Mouse (Mus musculus) NIH3T3 (cell line): ENCODE measurements around the gene 4930451I11Rik.

ENCODE experiments used
- DNase-seq: peaks from one replicate; pipeline ENCODE4 v3.0.0-alpha.2; 2012; ENCODE audit warnings: low read depth

The 4930451I11Rik gene

DNA sequence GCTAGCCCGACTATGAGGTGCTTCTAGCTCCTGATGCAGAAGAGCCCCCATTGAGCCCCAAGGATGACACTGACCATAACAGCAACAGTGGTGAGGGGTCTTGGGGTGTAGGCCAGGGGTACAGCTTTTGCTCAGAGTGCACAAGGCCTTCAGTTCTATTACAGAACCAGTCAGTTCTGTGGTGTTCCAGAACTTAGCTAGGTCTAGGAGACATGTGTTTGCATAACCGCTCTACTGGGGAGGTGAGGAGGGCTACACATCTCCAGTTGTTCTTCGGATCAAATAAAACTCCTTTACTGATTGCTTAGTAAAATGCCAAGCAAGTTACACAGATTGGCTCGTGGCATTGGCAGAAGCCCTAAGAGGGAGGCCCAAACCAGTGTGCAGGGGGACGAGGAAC is at the start of gene 4930451I11Rik:
Gene 4930451I11Rik, minus strand, starts transcription at position 101 of the 400 bp plus-strand sequence.
- no peak for DNase-seq

- no peak for DNase-seq
Measured at GRCm38 (mm10) chr7:126881040-126881439, 49.6 kb upstream of the 4930451I11Rik start.

GRCm38 (mm10) chr7:126877239-126877638 is 45.8 kb upstream of the 4930451I11Rik start:
- DNase-seq, result no peak

DNA sequence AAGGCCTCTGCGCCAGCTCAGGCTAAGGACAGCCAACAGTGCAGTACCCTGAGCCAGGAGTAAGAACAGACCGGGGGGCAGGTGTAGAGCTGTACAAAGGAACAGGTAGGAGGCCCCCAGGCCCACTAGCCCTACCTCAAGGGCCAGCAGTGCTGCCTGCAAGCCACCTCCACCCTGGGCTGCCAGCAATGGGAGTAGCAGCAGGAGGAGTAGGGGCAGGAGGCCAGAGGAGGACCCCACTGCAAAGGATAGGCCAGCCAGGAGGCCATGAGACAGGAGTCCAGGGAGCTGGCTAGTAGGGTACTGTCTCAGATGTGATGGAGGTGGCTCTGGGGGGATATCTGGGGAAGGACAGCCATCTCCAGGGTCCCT is 39.1 kb upstream of the 4930451I11Rik start:
- DNase-seq, result no peak

DNA sequence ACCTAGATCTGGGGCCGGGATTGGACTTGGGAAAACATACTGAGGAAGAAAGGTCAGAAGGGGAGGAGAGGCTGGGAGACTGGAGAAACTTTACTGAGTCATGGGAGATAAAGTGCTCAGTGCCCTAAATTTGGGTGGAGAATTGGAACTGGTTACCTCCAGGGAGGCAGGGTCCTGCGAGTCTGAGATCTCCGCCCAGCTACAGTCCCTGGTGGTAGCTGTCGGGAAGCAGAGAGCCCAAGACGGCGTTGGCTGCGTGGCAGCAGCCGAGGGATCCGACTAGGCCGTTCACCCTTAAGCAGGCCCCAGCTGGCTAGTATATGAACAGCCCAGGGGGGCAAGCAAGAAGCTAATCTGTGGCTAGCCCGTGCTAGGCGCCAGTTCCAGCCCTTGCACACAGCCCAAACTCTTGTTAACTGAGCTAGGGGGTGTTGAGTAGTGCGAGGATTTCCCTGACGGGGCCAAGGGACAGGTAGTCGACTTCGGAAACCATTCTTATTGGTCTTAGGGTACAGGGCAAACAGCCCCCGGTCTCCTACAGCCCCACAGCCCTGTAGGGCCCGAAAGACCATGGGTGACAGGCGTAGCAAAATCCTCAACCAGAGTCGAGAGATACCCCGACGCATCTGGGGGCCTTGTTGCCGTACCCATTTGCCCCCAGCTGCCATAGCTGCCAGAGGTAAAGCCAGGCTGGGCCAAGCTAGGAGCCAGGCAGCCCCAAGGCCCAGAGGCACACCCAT is 38.5 kb upstream of the 4930451I11Rik start:
- DNase-seq, result no peak

GRCm38 (mm10) chr7:126868003-126868402 is 36.6 kb upstream of the 4930451I11Rik start:
- DNase-seq, result no peak

GRCm38 (mm10) chr7:126867534-126867933 is 36.1 kb upstream of the 4930451I11Rik start:
- no peak for DNase-seq

DNA sequence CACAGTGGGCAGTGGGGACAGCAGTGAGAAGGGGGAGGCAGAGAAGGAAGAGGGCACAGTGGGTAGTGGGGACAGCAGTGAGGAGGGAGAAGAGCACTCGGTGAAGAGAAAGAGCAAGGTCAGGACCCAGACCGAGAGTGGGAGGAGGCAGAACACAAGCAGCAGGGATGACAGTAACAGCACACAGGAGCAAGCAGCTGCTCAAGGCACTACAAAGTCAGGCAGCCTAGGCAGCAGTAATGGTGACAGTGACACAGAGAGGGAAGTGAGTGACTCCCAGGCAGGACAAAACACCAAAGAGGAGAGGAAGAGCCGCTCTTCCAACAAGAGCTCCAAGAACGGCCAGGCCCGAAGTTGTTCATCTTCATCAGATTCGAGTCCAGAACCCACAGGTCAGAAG is 32.4 kb upstream of the 4930451I11Rik start:
- DNase-seq, result no peak

GRCm38 (mm10) chr7:126862147-126862784 is 30.8 kb upstream of the 4930451I11Rik start, which contains the start of gene Ino80e:
TSS of gene Ino80e (minus strand) at chr7:126862377.
- DNase-seq, result peak; percentile 95

GRCm38 (mm10) chr7:126861429-126862130 is 30.1 kb upstream of the 4930451I11Rik start, which contains the start of gene Hirip3:
TSS of gene Hirip3 (plus strand) at chr7:126861972.
- DNase-seq, result peak; percentile 94

DNA sequence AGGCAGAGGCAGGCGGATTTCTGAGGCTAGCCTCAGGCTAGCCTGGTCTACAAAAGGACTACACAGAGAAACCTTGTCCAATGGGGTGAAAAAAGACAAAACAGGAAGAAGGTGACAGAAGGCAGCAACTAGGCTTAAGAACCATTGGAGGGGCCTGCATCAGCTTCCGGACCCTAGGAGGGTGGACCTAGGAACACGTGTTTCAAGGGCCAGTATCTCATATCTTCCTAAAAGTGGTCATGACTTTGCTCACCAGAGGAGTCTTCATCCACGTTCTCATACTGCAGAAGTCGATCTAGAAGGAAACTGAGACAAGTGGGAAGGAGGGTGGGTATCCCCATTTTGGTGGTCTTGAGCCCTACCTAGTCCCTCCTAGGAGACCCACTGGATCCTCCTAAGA is 29.5 kb upstream of the 4930451I11Rik start:
- DNase-seq, result no peak

GRCm38 (mm10) chr7:126856741-126857420 is 25.4 kb upstream of the 4930451I11Rik start:
- DNase-seq, result no peak

- DNase-seq, result no peak
Measured at GRCm38 (mm10) chr7:126855641-126856040, 24.2 kb upstream of the 4930451I11Rik start.

DNA sequence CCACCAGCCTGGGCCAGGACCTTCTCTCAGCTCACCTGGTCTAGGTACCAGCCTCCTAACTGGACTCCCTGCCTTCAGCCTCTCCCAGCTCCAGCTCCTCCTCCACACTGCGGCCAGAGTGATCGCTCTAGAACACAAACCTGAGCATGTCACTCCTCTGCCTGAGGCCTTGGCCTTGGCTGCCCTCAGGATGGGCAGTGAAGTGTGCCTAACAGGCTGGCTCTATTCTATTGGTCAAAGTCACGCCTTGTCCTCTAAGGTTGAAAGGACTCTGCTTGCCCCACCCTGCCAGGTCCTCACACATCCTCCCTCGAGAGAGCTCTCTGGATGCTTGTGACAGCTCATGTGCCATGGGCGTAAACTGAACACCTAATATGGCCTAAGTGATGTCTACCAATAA is 22.0 kb upstream of the 4930451I11Rik start:
- no peak for DNase-seq

GRCm38 (mm10) chr7:126851192-126851591 is 19.8 kb upstream of the 4930451I11Rik start:
- DNase-seq, result no peak

DNA sequence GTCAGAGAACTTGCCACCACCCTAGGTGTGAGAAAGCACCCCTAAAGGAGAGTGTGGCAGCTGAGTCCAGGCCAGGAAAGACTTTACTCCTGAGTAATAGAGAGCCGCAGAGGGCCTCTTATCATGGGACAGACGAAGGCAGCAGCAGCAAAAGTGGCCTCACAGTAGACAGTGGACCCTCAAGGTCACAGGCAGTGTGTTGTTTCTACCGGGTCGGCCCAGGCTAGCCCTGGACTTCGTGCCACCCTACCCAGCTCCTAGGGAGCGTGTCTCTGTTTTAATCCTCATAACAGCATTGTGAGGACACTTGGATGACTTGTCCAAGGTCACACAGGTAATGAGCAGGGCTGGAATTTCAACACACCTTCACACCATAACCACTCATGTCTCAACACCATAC is 18.7 kb upstream of the 4930451I11Rik start:
- DNase-seq, result no peak

DNA sequence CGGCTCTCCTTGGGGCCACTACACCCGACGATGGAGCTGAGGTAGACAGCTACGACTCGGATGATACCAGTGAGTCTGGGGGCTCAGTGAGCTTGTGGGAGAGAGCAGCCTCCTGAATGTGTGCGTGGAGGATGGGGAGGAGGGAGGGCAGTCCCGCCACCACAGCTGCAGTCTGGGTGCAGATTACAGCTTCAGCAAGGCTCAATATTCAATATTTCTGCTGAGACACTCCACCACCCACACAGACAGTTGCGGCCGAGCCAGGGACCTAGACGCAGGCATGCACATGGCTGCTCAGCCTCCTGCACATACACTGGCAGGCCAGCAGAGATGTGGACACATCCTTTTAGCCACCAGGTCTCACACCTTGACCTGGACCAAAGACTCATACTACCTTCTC is 17.4 kb upstream of the 4930451I11Rik start:
- no peak for DNase-seq

- no peak for DNase-seq
Measured at GRCm38 (mm10) chr7:126847421-126848398, 16.3 kb upstream of the 4930451I11Rik start.

DNA sequence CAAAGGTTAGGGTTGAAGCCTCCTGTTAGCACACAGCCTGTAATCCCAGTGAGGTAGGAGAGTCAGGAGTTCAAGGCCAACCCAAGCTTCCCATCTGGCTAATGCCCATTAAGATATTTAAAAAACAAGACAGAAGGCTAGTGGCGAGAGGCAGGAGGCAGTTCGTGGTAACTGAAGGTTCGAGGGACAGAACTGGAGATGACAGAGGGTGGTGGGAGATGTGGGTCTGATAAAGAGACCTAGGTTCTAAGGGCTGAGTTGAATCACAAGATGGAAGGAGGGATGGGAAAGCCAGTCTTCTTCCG is 15.6 kb upstream of the 4930451I11Rik start, which contains the start of gene Doc2a:
Gene Doc2a, plus strand, starts transcription at position 301 of the 305 bp plus-strand sequence.
- no peak for DNase-seq

- no peak for DNase-seq
Measured at GRCm38 (mm10) chr7:126845516-126845915, 14.1 kb upstream of the 4930451I11Rik start.

GRCm38 (mm10) chr7:126843276-126843675 is 11.8 kb upstream of the 4930451I11Rik start:
- no peak for DNase-seq
